Mouse (Mus musculus): ENCODE measurements around the gene Oit1. TPM values are rescaled to one million over a fixed set of nuclear protein-coding genes. Genes with fewer than 3 reads are reported as not detected.

Gene Oit1
- not detected for total RNA-seq (2023)

GRCm38 (mm10) chr14:8378685-8379313, at the start of gene Oit1:
Gene Oit1, minus strand, starts transcription at chr14:8378754.

GRCm38 (mm10) chr14:8317194-8318097, 61.1 kb downstream of the Oit1 start, which contains the start of gene Fam107a:
Gene Fam107a, minus strand, starts transcription at chr14:8318023.

Other genes with a start within 250 kb of the Oit1 start
- 113 TPM for gene Pdhb, start 205.7 kb downstream of the Oit1 start, total RNA-seq (2023)
- gene Kctd6, start 164.6 kb downstream of the Oit1 start, total RNA-seq (2023): 10.0 TPM
- gene Acox2, start 119.4 kb downstream of the Oit1 start, total RNA-seq (2023): not detected
- gene Fam107a, start 60.7 kb downstream of the Oit1 start, total RNA-seq (2023): not detected

Data from CD8-positive naive resting alpha-beta T cell, adult 57 days (primary cell).